Mouse (Mus musculus): Measurements from ENCODE around the gene Irf1. TPM values are rescaled to one million over a fixed set of nuclear protein-coding genes. Genes with fewer than 3 reads are reported as not detected.
"Not testable (repeated sequence)": the region's sequence is repeated elsewhere in the genome, so short reads cannot be mapped to it uniquely, and the experiment has no call there.

The Irf1 gene
- polyA plus RNA-seq, 1 experiment from 2014 or later: 27.9 TPM

- Histone ChIP-seq H3K9me3 (no peaks in the 10 kb centered on the region), H3K27ac (no peak overlapping the region), H3K4me1 (no peaks in the 10 kb centered on the region), H3K9ac (no peak overlapping the region), H3K27me3 (replicated peaks) (no peaks in the 10 kb centered on the region), H3K4me2 (no peak overlapping the region), H3K36me3 (no peaks in the 10 kb centered on the region), H3K4me3 (replicated peaks) (no peak overlapping the region)
- no peak for ATAC-seq (ENCODE audit: insufficient read depth, low FRiP score, low read depth)
- 78% methylated on average over 9 of the region's 9 CpGs for WGBS
These were observed 21.8 kb upstream of the Irf1 start for GRCm38 (mm10) chr11:53747985-53748384.

- H3K4me1 ChIP-seq: no peaks in the 10 kb centered on the region
- no peak overlapping the region for H3K27ac ChIP-seq
- ATAC-seq (ENCODE audit: insufficient read depth, low FRiP score, low read depth): no peak
- no peak overlapping the region for H3K9ac ChIP-seq
- H3K27me3 ChIP-seq (replicated peaks): no peaks in the 10 kb centered on the region
- H3K4me3 ChIP-seq (replicated peaks): no peak overlapping the region
- H3K9me3 ChIP-seq: no peaks in the 10 kb centered on the region
- H3K36me3 ChIP-seq: no peaks in the 10 kb centered on the region
- 85% methylated on average over 6 of the region's 6 CpGs for WGBS
- no peak overlapping the region for H3K4me2 ChIP-seq
These were observed 21.2 kb upstream of the Irf1 start for GRCm38 (mm10) chr11:53748614-53749013.

DNA sequence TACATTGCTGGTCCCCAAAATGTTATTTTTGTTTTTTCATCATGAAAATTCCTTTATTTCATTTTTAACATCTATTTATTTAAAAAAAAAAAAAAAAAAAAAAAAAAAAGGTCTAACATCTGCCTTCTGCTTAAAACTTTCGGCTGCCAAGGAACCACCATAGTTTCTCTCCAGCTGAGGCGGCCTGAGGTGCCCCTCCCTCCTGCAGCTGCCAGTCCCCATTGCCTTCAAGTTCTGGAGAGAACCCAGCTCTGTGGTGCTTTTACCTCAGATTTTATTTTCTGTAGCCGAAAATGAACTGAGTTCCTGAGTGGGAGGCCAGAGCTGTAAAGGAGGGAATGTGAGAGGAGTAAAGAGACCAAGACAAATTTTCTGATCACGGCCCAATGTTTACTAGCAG is 20.5 kb upstream of the Irf1 start:
- WGBS: 61% methylated on average over 4 of the region's 4 CpGs
- no peaks in the 10 kb centered on the region for H3K36me3 ChIP-seq
- no peak for ATAC-seq (ENCODE audit: insufficient read depth, low FRiP score, low read depth)

DNA sequence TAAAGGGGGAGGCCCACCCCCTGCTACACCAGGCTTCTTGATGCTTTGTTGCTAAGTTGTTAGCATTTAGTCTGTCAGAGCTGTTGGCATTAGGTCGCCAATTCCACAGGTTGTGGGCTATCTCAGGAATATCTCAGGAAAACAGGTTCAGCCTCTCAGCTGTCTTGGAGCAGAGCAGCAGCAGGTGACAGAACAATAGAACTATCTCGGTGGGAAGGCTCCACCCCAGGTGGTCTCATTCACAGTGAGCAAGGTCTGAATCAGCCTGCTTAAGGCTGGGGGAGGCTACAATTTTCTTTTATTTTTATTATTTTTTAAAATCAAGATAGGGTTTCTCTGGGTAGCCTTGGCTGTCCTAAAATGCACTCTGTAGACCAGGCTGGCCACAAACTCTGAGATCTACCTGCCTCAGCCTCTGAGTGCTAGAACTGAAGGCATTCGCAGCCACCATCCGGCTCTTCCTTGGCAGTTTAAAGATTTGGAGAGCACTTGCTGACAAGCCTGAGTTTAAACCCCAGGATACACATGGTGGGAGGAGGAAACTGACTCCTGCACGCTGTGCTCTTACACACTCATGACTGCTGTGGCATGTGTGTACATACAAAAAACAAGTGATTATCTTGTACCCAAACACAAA is 20.0 kb upstream of the Irf1 start:
- H3K9me3 ChIP-seq: no peaks in the 10 kb centered on the region
- no peak overlapping the region for H3K9ac ChIP-seq
- ATAC-seq (ENCODE audit: insufficient read depth, low FRiP score, low read depth): no peak
- WGBS: 50% methylated on average over 5 of the region's 5 CpGs
- H3K4me2 ChIP-seq: no peak overlapping the region
- H3K4me1 ChIP-seq: no peaks in the 10 kb centered on the region
- no peaks in the 10 kb centered on the region for H3K27me3 ChIP-seq (replicated peaks)
- H3K36me3 ChIP-seq: no peaks in the 10 kb centered on the region
- H3K27ac ChIP-seq: no peak overlapping the region
- no peak overlapping the region for H3K4me3 ChIP-seq (replicated peaks)

More for the DNA sequence above, 20.5 kb upstream of the Irf1 start:
- Histone ChIP-seq H3K27ac (no peak overlapping the region), H3K4me3 (replicated peaks) (no peak overlapping the region), H3K27me3 (replicated peaks) (no peaks in the 10 kb centered on the region), H3K4me2 (no peak overlapping the region), H3K9me3 (no peaks in the 10 kb centered on the region), H3K9ac (no peak overlapping the region), H3K4me1 (no peaks in the 10 kb centered on the region)

DNA sequence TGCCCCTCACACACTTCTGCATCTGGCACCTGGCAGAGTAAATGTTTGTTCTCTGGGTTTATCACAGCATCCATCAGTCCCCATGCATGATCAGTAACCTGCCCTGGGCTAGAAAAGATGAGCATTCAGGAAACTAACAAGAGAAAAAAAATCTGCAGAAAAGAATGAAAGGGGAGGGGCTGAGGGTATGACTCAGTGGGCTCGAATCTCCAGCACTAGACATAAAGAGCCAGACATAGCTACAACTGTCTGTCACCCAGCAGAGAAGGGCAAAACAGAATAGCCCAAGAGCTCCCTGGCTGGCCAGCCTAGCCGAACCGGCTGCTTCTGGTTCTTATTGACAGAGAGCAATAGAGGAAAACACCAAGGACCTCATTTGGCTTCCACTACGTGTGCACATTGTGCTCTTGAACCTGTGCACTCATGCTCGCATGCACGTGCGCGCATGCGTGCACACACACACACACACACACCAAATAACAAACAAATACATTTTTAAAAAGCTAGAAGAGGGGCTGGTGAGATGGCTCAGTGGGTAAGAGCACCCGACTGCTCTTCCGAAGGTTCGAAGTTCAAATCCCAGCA is 14.7 kb upstream of the Irf1 start:
- WGBS: 76% methylated on average over 12 of the region's 12 CpGs
- ATAC-seq (ENCODE audit: insufficient read depth, low FRiP score, low read depth): no peak
- Histone ChIP-seq H3K27me3 (replicated peaks) (no peaks in the 10 kb centered on the region), H3K9ac (no peak overlapping the region), H3K4me3 (replicated peaks) (no peak overlapping the region), H3K9me3 (no peaks in the 10 kb centered on the region), H3K4me2 (no peak overlapping the region), H3K4me1 (peaks cover 18% of the 10 kb centered on the region), H3K36me3 (no peaks in the 10 kb centered on the region), H3K27ac (no peak overlapping the region)

DNA sequence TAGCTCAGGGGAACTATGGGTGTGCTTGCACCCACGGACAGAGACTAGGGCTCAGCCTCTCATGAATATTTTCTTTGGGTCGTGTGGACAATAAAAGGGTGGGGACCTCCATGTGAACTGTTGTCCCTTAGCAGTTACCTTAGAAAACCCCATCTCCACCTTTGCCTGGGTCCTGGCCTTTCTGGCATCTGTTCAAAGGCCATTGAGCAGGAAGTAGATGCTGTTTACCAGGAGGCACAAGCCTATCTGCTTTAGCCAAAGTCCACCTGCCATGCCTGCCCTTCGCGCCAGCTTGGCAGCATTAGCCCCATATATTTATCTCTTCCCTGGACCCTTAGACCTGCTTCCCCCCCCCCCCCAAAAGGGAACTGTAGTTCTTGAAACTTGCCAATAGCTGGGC is 12.2 kb upstream of the Irf1 start:
- no peak for ATAC-seq (ENCODE audit: insufficient read depth, low FRiP score, low read depth)
- no peaks in the 10 kb centered on the region for H3K27me3 ChIP-seq (replicated peaks)
- no peak overlapping the region for H3K27ac ChIP-seq
- no peak overlapping the region for H3K4me3 ChIP-seq (replicated peaks)
- WGBS: 82% methylated on average over 4 of the region's 4 CpGs
- H3K36me3 ChIP-seq: no peaks in the 10 kb centered on the region
- no peak overlapping the region for H3K4me2 ChIP-seq
- no peaks in the 10 kb centered on the region for H3K9me3 ChIP-seq
- H3K4me1 ChIP-seq: peaks cover 36% of the 10 kb centered on the region
- no peak overlapping the region for H3K9ac ChIP-seq

DNA sequence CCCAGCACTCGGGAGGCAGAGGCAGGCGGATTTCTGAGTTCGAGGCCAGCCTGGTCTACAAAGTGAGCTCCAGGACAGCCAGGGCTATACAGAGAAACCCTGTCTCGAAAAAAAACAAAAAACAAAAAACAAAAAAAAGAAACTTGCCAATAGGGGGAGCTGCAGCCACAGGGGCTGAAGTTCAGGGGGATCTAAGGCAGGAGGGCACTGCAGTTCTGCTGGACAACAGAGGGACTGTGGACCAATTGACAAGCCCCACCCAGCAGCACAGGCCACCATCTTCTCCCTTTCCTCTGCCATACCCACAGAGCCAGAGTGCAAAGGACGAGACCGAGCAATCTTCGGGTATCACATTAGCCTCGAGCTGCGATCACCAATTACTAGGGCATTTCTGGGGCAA is 11.8 kb upstream of the Irf1 start:
- not testable (repeated sequence) for H3K27ac ChIP-seq; H3K36me3 ChIP-seq; H3K9me3 ChIP-seq; ATAC-seq (ENCODE audit: insufficient read depth, low FRiP score, low read depth); H3K4me2 ChIP-seq; H3K9ac ChIP-seq; H3K27me3 ChIP-seq (replicated peaks); H3K4me3 ChIP-seq (replicated peaks)
- peaks cover 40% of the 10 kb centered on the region for H3K4me1 ChIP-seq
- 75% methylated on average over 9 of the region's 9 CpGs for WGBS

DNA sequence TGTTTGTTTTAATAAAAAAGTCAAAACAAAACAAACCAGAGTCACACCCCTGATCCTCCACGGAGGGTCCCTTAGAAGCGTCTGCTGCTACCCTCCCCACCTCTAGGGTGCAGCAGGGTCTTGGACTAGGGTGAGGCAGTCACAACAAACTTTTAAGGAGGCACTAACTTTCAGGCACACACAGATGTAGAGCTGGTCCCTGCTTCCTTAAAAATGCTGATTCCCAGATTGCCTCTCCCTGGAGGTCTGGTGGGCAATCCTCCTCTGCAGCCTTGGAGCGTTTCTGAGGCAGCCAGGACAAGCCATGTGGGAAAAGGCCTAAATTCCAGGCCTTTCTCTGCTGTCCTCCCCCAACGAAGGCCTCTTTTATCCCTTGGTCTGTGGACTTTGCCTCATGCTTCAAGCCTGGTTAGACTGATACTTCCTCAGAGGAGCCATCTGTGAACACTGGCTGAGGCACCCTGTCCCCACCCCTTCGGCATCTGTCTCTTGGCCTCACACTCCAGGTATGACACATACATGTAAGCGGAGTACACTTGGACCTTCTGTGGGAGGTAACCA is 10.9 kb upstream of the Irf1 start:
- no peaks in the 10 kb centered on the region for H3K9me3 ChIP-seq
- ATAC-seq (ENCODE audit: insufficient read depth, low FRiP score, low read depth): no peak
- H3K4me2 ChIP-seq: no peak overlapping the region
- H3K27ac ChIP-seq: peak overlapping the region; percentile 70
- no peaks in the 10 kb centered on the region for H3K27me3 ChIP-seq (replicated peaks)
- no peak overlapping the region for H3K4me3 ChIP-seq (replicated peaks)
- no peak overlapping the region for H3K9ac ChIP-seq
- peaks cover 48% of the 10 kb centered on the region for H3K4me1 ChIP-seq
- WGBS: 35% methylated on average over 6 of the region's 6 CpGs
- no peaks in the 10 kb centered on the region for H3K36me3 ChIP-seq

DNA sequence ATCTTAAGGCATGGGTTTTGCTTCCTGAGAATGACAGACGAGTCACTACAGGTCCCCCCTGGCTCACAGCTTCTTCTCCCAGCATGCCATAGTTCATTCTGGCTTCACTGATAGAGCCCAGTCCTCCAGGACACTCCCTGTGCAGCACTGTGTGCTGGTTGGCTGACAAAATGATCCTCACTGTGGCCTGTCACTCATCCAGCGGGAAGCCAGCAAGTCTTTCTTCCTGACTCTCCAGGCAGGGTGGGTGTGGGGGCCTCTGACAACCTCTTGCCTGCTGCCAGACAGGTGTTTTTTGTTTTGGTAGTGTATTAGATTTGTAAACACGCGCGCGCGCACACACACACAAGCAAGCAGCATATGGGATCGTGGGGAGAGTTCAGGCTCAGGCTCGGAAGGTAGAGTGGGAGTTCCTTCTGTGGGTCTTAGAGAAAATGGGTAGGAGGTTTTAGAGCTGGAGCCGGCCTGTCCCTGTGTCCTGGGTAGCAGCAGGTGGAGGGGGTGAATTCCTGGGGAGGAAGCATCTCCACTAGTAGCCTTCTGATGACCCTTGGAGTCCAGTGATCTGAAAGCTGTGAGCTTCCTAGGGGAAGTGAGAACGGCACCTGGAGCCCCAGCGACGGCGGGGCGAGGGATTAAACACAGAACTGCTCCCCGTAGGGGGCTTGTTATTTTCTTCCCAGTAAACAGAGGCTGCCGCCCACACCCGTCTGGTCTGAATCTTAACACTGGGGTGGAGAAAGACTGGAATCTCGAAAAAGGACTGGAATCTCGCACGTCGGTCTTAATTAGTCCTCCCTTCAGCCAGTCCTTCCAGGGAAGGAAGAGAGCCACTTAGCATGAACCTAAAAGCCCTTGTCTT is 10.0 kb upstream of the Irf1 start:
- H3K9me3 ChIP-seq: no peaks in the 10 kb centered on the region
- no peak for ATAC-seq (ENCODE audit: insufficient read depth, low FRiP score, low read depth)
- no peak overlapping the region for H3K4me3 ChIP-seq (replicated peaks)
- peak overlapping the region; percentile 8 for H3K4me2 ChIP-seq
- peaks cover 55% of the 10 kb centered on the region for H3K4me1 ChIP-seq
- no peaks in the 10 kb centered on the region for H3K27me3 ChIP-seq (replicated peaks)
- H3K36me3 ChIP-seq: no peaks in the 10 kb centered on the region
- no peak overlapping the region for H3K9ac ChIP-seq
- H3K27ac ChIP-seq: peak overlapping the region; percentile 70
- 25% methylated on average over 22 of the region's 22 CpGs for WGBS

GRCm38 (mm10) chr11:53761284-53761683 is 8.5 kb upstream of the Irf1 start:
- H3K27ac ChIP-seq: peak overlapping the region; percentile 97
- H3K27me3 ChIP-seq (replicated peaks): no peaks in the 10 kb centered on the region
- 69% methylated on average over 5 of the region's 5 CpGs for WGBS
- H3K9me3 ChIP-seq: no peaks in the 10 kb centered on the region
- H3K36me3 ChIP-seq: no peaks in the 10 kb centered on the region
- no peak overlapping the region for H3K4me3 ChIP-seq (replicated peaks)
- no peak for ATAC-seq (ENCODE audit: insufficient read depth, low FRiP score, low read depth)
- peaks cover 56% of the 10 kb centered on the region for H3K4me1 ChIP-seq
- H3K4me2 ChIP-seq: no peak overlapping the region
- no peak overlapping the region for H3K9ac ChIP-seq

GRCm38 (mm10) chr11:53761822-53762221 is 8.0 kb upstream of the Irf1 start:
- H3K4me2 ChIP-seq: no peak overlapping the region

GRCm38 (mm10) chr11:53762426-53762825 is 7.4 kb upstream of the Irf1 start:
- H3K9me3 ChIP-seq: no peaks in the 10 kb centered on the region
- 42% methylated on average over 2 of the region's 2 CpGs for WGBS
- H3K27ac ChIP-seq: peak overlapping the region; percentile 97
- no peaks in the 10 kb centered on the region for H3K36me3 ChIP-seq
- H3K4me1 ChIP-seq: peaks cover 56% of the 10 kb centered on the region
- H3K4me2 ChIP-seq: peak overlapping the region; percentile 77
- ATAC-seq (ENCODE audit: insufficient read depth, low FRiP score, low read depth): no peak
- H3K9ac ChIP-seq: 0 out of 2 replicates have a peak overlapping the region, but pooled peaks have one; percentile 13
- peak overlapping the region; percentile 35 for H3K4me3 ChIP-seq (replicated peaks)
- no peaks in the 10 kb centered on the region for H3K27me3 ChIP-seq (replicated peaks)

More at GRCm38 (mm10) chr11:53761822-53762221, 8.0 kb upstream of the Irf1 start:
- no peaks in the 10 kb centered on the region for H3K36me3 ChIP-seq
- 0 out of 2 replicates have a peak, but pooled peaks have one; percentile 9 for ATAC-seq (ENCODE audit: insufficient read depth, low FRiP score, low read depth)
- H3K9me3 ChIP-seq: no peaks in the 10 kb centered on the region
- peaks cover 56% of the 10 kb centered on the region for H3K4me1 ChIP-seq
- WGBS: 41% methylated on average over 2 of the region's 2 CpGs
- no peaks in the 10 kb centered on the region for H3K27me3 ChIP-seq (replicated peaks)
- peak overlapping the region; percentile 97 for H3K27ac ChIP-seq
- H3K9ac ChIP-seq: no peak overlapping the region
- H3K4me3 ChIP-seq (replicated peaks): no peak overlapping the region
